Mouse (Mus musculus): ENCODE results near the gene Mnd1. TPM values are rescaled to one million over a fixed set of nuclear protein-coding genes. Genes with fewer than 3 reads are reported as not detected.

Mnd1 gene
- polyA plus RNA-seq, 1 experiment from 2014 or later: 11.4 TPM

DNA sequence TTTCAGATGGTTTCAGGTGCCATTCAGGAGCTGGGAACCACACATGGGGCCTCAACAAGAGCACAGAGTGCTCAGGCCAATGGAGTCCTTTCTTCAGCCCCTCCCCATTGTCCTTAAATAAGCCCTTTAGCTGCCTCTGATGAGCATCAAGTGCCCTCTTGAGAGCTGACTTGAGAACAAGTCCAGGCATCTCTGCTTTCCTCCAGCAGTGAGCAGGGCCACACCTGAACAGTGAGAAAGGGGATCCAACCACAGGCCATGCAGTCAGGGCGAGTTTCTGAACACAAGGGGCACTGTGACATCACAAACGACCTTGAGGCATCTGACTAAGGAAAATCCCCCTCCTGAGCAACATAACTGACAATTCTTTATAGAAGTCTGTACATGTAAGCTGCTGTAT, 83.9 kb downstream of the Mnd1 start:
- Histone ChIP-seq H3K27me3 (replicated peaks) (0 out of 2 replicates have a peak, but pooled peaks cover 2% of the 10 kb centered on the region), H3K36me3 (no peaks in the 10 kb centered on the region), H3K4me3 (no peak overlapping the region), H3K9ac (no peak overlapping the region), H3K4me1 (replicated peaks) (no peaks in the 10 kb centered on the region), H3K9me3 (replicated peaks) (no peaks in the 10 kb centered on the region), H3K4me2 (no peak overlapping the region), H3K27ac (ENCODE audit: poor library complexity, severe bottlenecking) (no peak overlapping the region)
- ATAC-seq (ENCODE audit: insufficient number of reproducible peaks, low FRiP score): no peak
- 15% methylated on average over 2 of the region's 2 CpGs for WGBS

DNA sequence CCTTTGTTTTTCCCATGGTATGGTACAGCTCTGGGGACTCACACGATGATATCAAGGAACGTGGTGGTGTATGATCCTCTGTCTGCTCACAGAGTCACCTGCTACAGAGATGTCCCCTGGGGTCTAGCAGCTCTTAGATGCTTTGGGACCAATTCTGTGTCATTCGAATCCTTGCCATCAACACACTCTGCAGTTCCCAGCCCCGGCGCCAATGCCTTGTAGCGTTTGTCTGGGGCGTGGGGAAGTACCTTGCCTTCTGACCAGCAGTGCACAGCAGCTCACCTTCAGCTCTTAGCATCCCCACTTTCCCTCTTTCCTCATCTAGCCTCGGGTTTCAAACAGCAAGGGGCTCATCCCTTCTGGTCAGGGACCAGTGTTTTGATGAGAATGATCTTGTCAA, 84.8 kb downstream of the Mnd1 start:
- H3K27me3 ChIP-seq (replicated peaks): 0 out of 2 replicates have a peak, but pooled peaks cover 2% of the 10 kb centered on the region
- H3K9ac ChIP-seq: no peak overlapping the region
- H3K4me1 ChIP-seq (replicated peaks): no peaks in the 10 kb centered on the region
- no peak overlapping the region for H3K4me3 ChIP-seq
- no peak for ATAC-seq (ENCODE audit: insufficient number of reproducible peaks, low FRiP score)
- H3K4me2 ChIP-seq: no peak overlapping the region
- no peaks in the 10 kb centered on the region for H3K36me3 ChIP-seq
- 86% methylated on average over 8 of the region's 8 CpGs for WGBS
- H3K9me3 ChIP-seq (replicated peaks): no peaks in the 10 kb centered on the region
- no peak overlapping the region for H3K27ac ChIP-seq (ENCODE audit: poor library complexity, severe bottlenecking)

DNA sequence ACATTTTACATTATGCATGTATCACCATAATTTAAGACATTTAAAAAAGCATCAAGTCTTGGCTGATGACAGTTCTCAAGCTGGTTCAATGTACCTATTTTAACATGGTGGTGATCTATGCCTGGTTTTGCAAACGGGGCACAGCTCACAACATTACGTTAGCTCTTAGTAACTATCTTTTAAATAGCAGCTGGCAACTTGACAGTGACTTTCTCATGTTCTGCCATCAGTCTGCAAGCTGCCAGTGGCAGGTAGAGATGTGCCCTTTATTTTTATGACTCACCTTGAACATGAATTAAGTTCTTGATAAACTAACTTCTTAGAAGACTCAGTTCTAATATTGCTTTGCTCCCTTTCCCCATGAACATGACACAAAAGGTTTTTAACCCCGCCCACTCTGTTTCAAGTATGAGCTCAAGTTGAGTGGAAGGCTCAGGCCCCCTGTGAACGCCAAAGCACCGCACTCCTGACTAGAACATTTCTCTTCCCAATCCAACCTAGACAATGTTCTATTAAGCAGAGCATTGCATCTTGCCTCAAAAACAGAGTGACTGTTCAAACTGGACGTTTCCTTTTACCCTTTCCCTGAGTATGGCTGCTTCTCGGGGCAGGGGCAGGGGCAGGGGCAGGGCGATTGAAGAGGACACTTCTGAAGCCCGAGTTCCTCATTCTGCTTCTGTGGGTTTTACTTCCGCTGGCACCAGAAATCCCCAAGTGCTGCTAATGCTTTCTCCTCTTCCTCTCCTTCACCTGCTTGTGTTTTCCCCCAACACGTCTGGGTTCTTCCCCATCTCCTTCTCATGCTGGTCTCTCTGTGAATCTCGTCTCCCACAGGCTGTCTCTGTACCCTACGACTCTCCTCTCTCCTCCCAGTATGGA, 86.5 kb downstream of the Mnd1 start:
- H3K27me3 ChIP-seq (replicated peaks): 0 out of 2 replicates have a peak, but pooled peaks cover 2% of the 10 kb centered on the region
- no peak overlapping the region for H3K9ac ChIP-seq
- WGBS: 72% methylated on average over 13 of the region's 13 CpGs
- ATAC-seq (ENCODE audit: insufficient number of reproducible peaks, low FRiP score): no peak
- H3K36me3 ChIP-seq: no peaks in the 10 kb centered on the region
- no peaks in the 10 kb centered on the region for H3K9me3 ChIP-seq (replicated peaks)
- no peak overlapping the region for H3K27ac ChIP-seq (ENCODE audit: poor library complexity, severe bottlenecking)
- H3K4me2 ChIP-seq: no peak overlapping the region
- H3K4me1 ChIP-seq (replicated peaks): no peaks in the 10 kb centered on the region
- H3K4me3 ChIP-seq: no peak overlapping the region

DNA sequence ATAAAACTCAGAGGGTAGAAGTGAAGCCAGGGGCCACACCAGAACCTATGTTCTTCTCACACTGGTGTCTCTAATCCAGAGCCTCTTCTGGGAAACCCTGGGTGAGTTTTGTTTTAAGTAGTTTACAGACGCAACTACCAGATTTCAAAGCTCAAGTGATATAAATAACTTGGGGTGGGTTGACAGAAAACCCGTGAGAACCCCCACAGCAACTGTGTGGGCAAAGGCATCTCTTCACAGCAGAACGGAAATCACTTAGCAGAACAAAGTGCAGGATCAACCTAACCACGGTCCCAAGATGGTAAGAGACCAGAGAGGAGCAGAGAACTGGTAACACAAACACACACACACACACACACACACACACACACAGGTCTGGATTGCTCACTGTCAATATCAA, 89.8 kb downstream of the Mnd1 start:
- no peaks in the 10 kb centered on the region for H3K9me3 ChIP-seq (replicated peaks)

DNA sequence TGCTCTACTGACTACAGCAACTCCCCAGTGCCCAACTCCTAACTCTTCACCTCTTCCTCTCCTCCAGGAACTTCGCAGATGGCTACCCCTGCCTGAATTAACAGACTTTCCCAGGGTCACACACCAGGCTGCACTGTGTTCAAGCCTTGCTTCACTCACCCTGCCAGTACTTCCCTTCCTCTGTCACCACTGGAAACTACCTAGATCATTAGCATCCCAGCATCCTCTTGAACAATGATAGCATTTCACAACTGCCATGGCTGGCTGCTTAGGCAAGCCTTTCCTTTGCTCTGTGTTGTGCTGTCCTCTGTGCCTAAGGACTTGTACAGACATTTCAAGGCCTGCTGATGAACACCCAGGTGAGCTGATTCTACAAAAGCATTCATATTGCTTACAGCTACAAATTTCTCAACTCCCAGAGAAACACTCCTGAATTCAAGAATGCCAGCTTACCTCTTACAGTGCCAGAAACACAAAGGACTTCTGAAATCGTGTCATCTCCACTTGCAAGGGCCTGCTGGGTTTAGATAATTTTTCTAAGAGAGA, 92.1 kb downstream of the Mnd1 start:
- peaks cover 21% of the 10 kb centered on the region for H3K4me1 ChIP-seq (replicated peaks)
- 88% methylated on average over 2 of the region's 2 CpGs for WGBS

More for the DNA sequence above, 89.8 kb downstream of the Mnd1 start:
- Histone ChIP-seq H3K27me3 (replicated peaks) (0 out of 2 replicates have a peak, but pooled peaks cover 2% of the 10 kb centered on the region), H3K4me3 (no peak overlapping the region), H3K4me2 (no peak overlapping the region), H3K9ac (no peak overlapping the region), H3K4me1 (replicated peaks) (peaks cover 9% of the 10 kb centered on the region), H3K36me3 (no peaks in the 10 kb centered on the region), H3K27ac (ENCODE audit: poor library complexity, severe bottlenecking) (no peak overlapping the region)
- WGBS: 65% methylated on average over 4 of the region's 4 CpGs
- no peak for ATAC-seq (ENCODE audit: insufficient number of reproducible peaks, low FRiP score)

DNA sequence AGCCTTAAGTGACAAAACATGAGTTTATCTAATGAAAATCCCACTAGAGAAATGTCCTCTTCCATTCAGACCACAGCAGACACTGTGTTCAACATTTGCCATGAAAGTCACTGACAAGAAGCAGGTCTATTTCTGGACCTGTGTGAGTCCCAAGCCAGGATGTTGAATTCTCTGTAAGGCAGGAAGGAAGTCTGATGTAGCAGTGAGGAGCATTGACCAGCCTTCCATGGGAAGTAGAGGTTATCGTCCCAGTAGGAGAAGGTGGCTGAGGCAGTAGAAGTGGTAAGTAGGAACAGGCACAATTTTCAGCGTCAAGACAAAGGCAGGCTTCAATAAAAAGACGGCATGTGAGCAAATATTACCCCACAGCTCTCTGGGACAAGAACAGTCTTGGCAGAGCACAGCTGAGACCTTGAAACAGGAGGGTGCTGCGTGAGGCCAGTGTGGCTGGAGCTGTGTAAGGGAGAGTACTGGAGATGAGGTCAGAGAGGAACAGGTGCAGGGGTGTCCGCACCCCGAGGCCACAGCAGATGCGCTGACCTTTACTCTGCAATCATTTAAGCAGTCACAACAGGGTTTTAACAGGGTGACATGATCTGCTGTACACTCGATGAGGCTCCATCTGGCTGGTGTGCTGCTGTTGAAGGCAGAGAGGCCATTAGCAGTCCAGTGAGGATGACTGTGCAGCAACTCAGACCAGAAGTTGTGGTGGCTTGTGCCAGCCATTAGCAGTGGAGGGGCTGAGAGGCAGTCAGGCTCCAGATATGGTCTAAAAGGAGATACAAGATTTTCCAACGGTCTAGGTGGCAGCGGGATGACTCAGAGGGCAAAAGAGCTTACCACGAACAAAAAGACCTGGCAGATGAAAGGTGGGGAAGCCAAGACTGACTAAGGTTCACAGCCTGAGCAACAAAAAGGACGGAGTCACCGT, 93.8 kb downstream of the Mnd1 start:
- H3K9me3 ChIP-seq (replicated peaks): no peaks in the 10 kb centered on the region
- peak; percentile 61; the same call in 1 of the 2 replicates for ATAC-seq (ENCODE audit: insufficient number of reproducible peaks, low FRiP score)
- WGBS: 62% methylated on average over 13 of the region's 13 CpGs

More for the DNA sequence above, 92.1 kb downstream of the Mnd1 start:
- no peaks in the 10 kb centered on the region for H3K36me3 ChIP-seq
- H3K4me2 ChIP-seq: no peak overlapping the region
- no peak overlapping the region for H3K9ac ChIP-seq
- H3K9me3 ChIP-seq (replicated peaks): no peaks in the 10 kb centered on the region
- no peak for ATAC-seq (ENCODE audit: insufficient number of reproducible peaks, low FRiP score)
- no peak overlapping the region for H3K27ac ChIP-seq (ENCODE audit: poor library complexity, severe bottlenecking)
- no peak overlapping the region for H3K4me3 ChIP-seq
- no peaks in the 10 kb centered on the region for H3K27me3 ChIP-seq (replicated peaks)

DNA sequence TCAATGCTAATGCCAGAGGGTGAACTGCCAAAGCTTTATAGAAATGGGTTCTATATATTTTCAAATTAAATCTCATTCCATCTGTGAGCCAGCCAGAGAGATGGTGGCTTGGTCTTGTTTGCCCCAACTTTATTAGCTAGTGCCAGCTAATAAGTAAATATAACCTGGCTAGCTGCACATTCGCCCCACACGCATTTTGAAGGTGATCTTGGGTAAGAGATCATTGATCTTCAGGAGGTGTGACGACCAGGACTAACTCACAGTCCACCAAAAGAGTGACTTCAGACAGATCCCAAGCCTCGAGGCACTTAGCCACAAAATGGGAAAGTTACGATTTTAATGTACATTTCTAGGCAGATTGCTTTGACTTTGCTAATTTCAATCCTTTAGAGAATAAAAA, 94.6 kb downstream of the Mnd1 start:
- H3K27ac ChIP-seq (ENCODE audit: poor library complexity, severe bottlenecking): no peak overlapping the region
- ATAC-seq (ENCODE audit: insufficient number of reproducible peaks, low FRiP score): no peak

More for the DNA sequence above, 93.8 kb downstream of the Mnd1 start:
- Histone ChIP-seq H3K9ac (no peak overlapping the region), H3K27ac (ENCODE audit: poor library complexity, severe bottlenecking) (peak overlapping the region; percentile 43), H3K4me3 (no peak overlapping the region), H3K27me3 (replicated peaks) (no peaks in the 10 kb centered on the region), H3K4me2 (no peak overlapping the region), H3K36me3 (no peaks in the 10 kb centered on the region), H3K4me1 (replicated peaks) (peaks cover 21% of the 10 kb centered on the region)

DNA sequence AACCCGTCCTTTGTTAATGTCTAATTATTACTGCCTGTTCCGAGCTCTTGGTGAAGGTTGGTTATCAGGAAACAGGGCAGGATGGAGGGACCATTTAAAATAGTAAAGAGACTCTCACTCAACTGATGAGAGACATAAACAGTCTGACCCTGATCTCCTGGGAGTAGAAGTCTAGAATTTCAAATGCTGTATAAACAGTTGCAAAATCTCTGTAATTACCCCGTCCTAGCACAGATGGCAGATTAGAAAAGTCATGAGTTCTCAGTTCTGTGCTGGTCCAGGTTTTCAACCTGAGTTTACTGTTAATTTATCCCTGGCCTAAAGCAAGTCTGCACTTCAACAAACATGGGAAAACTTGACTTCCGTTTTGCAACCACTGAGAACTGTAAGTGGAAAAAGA, 95.5 kb downstream of the Mnd1 start:
- Histone ChIP-seq H3K36me3 (no peaks in the 10 kb centered on the region), H3K4me2 (no peak overlapping the region), H3K9ac (no peak overlapping the region), H3K9me3 (replicated peaks) (0 out of 2 replicates have a peak, but pooled peaks cover 2% of the 10 kb centered on the region), H3K4me3 (no peak overlapping the region), H3K4me1 (replicated peaks) (peaks cover 21% of the 10 kb centered on the region), H3K27ac (ENCODE audit: poor library complexity, severe bottlenecking) (0 out of 2 replicates have a peak overlapping the region, but pooled peaks have one; percentile 13), H3K27me3 (replicated peaks) (no peaks in the 10 kb centered on the region)
- 35% methylated on average over 4 of the region's 4 CpGs for WGBS
- ATAC-seq (ENCODE audit: insufficient number of reproducible peaks, low FRiP score): no peak

More for the DNA sequence above, 94.6 kb downstream of the Mnd1 start:
- H3K36me3 ChIP-seq: no peaks in the 10 kb centered on the region
- peaks cover 21% of the 10 kb centered on the region for H3K4me1 ChIP-seq (replicated peaks)
- H3K4me3 ChIP-seq: no peak overlapping the region
- 83% methylated on average over 5 of the region's 5 CpGs for WGBS
- H3K27me3 ChIP-seq (replicated peaks): no peaks in the 10 kb centered on the region
- H3K9ac ChIP-seq: no peak overlapping the region
- no peak overlapping the region for H3K4me2 ChIP-seq
- H3K9me3 ChIP-seq (replicated peaks): no peaks in the 10 kb centered on the region

DNA sequence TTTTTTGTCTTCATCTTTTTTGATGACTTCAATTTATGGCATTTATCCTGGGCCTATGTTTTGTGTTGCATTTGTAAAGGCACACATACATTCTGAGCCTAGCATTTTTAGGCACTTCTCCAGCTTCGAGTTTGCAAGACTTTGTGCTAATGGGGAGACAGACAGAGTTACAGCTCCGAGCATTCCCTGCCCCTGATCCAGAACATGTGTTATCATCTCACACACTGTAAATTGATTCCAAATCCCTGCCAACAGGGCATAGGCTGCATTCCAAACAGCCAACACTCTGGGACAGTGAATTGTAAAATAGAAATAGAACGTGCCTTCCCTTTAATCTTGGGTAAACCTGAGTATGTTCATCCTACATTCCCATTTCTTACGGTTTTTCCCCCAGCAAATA, 95.9 kb downstream of the Mnd1 start:
- no peaks in the 10 kb centered on the region for H3K36me3 ChIP-seq
- ATAC-seq (ENCODE audit: insufficient number of reproducible peaks, low FRiP score): no peak
- H3K9ac ChIP-seq: no peak overlapping the region
- no peaks in the 10 kb centered on the region for H3K27me3 ChIP-seq (replicated peaks)
- H3K4me1 ChIP-seq (replicated peaks): peaks cover 21% of the 10 kb centered on the region
- 41% methylated on average over 4 of the region's 4 CpGs for WGBS
- 0 out of 2 replicates have a peak, but pooled peaks cover 2% of the 10 kb centered on the region for H3K9me3 ChIP-seq (replicated peaks)
- H3K4me2 ChIP-seq: no peak overlapping the region
- H3K27ac ChIP-seq (ENCODE audit: poor library complexity, severe bottlenecking): 0 out of 2 replicates have a peak overlapping the region, but pooled peaks have one; percentile 7
- no peak overlapping the region for H3K4me3 ChIP-seq

DNA sequence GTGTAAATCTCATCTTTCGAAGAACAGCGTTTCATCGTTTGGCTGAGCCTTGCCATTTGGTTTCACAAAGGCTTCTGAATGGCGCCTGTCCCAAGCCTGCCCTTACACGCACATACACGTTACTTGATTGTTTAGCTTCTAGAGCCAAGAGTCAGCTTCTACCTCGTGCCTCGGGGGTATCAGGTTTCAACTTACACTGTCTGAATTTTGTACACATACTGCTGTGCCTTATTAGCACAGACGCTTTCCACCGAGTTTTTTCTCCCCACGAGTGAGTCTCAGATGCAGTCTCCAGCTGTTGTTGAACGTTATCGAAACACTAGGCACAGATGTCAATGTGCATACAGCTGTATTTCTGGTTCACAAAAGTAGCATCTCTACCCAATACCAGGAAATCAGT, 96.3 kb downstream of the Mnd1 start:
- Histone ChIP-seq H3K4me1 (replicated peaks) (peaks cover 21% of the 10 kb centered on the region), H3K9me3 (replicated peaks) (peaks cover 2% of the 10 kb centered on the region; the same call in 1 of the 2 replicates), H3K4me2 (0 out of 2 replicates have a peak overlapping the region, but pooled peaks have one; percentile 13), H3K9ac (no peak overlapping the region), H3K27ac (ENCODE audit: poor library complexity, severe bottlenecking) (no peak overlapping the region), H3K4me3 (no peak overlapping the region), H3K27me3 (replicated peaks) (no peaks in the 10 kb centered on the region), H3K36me3 (no peaks in the 10 kb centered on the region)
- 61% methylated on average over 13 of the region's 13 CpGs for WGBS
- ATAC-seq (ENCODE audit: insufficient number of reproducible peaks, low FRiP score): no peak

Measured in heart, embryonic 12.5 days (tissue).